Mouse (Mus musculus) thymus, adult 2 months (tissue): ENCODE data around the gene Sh3bp4.

Source experiments
- CTCF ChIP-seq: fragments of 200-500 bp; IDR thresholded peaks from 2 replicates; pipeline ENCODE4 v1.5.1; 2012; ENCODE audit warnings: mild to moderate bottlenecking, control low read depth, low read length, moderate library complexity, borderline replicate concordance; ENCODE audit not compliant: control insufficient read depth, poor library complexity, insufficient read depth; ENCODE audit errors: extremely low read depth
- POLR2A ChIP-seq: fragments of 200-500 bp; IDR thresholded peaks from 2 replicates; pipeline ENCODE4 v1.6.1; 2012; ENCODE audit warnings: mild to moderate bottlenecking, low read length, control low read depth, moderate library complexity; ENCODE audit not compliant: control insufficient read depth, poor library complexity, insufficient read depth; ENCODE audit errors: extremely low read depth

DNA sequence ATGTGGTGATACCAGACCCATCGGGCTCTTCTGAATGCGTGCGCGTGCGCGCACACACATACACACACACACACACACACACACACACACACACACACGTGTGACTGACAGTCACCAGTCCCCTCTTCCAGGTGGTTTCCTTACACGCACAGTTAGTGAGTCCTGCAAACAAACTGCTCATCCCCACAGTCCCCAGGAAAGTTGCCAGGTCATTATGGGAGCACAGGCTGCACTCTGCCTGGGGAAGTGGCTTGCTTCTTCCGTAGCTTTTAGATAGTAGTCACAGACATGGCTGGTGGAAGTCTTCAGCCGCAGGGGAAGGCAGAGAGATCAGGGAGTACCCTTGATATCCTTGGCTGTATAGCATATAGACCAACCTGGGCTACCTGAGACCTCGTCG lies 33.3 kb downstream of the Sh3bp4 start:
- TF ChIP-seq POLR2A, result no peak
- no peak for TF ChIP-seq CTCF
